Mouse (Mus musculus) ES-E14 (cell line): ENCODE results near the gene Vmn2r3.

Experiments
- CHD2 ChIP-seq: IDR thresholded peaks from 2 replicates; pipeline ENCODE4 v1.6.1; 2014; ENCODE audit warnings: mild to moderate bottlenecking, low read depth, low read length, inconsistent platforms
- HCFC1 ChIP-seq: IDR thresholded peaks from 2 replicates; pipeline ENCODE4 v1.6.1; 2012; ENCODE audit warnings: low read length, inconsistent platforms, borderline replicate concordance; ENCODE audit not compliant: insufficient read depth
- ZC3H11A ChIP-seq: IDR thresholded peaks from 2 replicates; pipeline ENCODE4 v1.6.1; 2012; ENCODE audit warnings: low read depth, mild to moderate bottlenecking, inconsistent platforms, low read length, borderline replicate concordance
- ZNF384 ChIP-seq: IDR thresholded peaks from 2 replicates; pipeline ENCODE4 v1.6.1; 2012; ENCODE audit warnings: low read depth, low read length, inconsistent platforms

DNA sequence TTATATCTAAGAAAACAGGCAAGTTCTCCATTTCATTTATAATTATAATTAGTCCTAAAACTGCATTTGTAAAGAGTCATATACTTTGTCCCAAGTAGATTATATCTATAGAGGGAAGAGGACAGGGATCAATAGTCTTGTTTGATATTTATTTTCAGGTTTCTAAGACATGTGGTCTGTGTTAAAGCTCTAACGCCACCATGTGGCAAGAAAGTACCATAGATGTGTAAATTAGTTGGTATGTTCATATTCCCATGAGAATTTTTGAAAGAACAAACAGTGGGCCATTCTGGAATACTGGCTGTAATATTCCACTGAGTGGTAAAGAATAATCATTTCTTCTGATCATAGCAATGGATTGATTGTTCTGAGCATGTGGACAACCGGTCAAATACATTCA is 62.3 kb downstream of the Vmn2r3 start:
- TF ChIP-seq CHD2 (no peak), ZNF384 (no peak), HCFC1 (no peak), ZC3H11A (peak; percentile 23; the same call in 1 of the 2 replicates)
